Mouse (Mus musculus) retina, postnatal 1 day (tissue): ENCODE measurements at regions not wholly inside any gene's neighbourhood (a gene's known extent, or its start where the extent isn't known, plus 50 kb on each side); places are given as distances from the start of the nearest gene placed in this dataset.

Experiments
- DNase-seq: peaks from one replicate; pipeline ENCODE4 v3.0.0-alpha.2; 2012

- DNase-seq: no peak
These were observed 779.6 kb downstream of the Pcdh7 start for GRCm38 (mm10) chr5:58497326-58497725.

GRCm38 (mm10) chr5:58531601-58532000 lies 813.8 kb downstream of the Pcdh7 start:
- DNase-seq: peak; percentile 48

GRCm38 (mm10) chr5:58556770-58557169 lies 839.0 kb downstream of the Pcdh7 start:
- no peak for DNase-seq

- DNase-seq: no peak
These were observed 842.0 kb downstream of the Pcdh7 start for GRCm38 (mm10) chr5:58559816-58560215.

- DNase-seq: no peak
These were observed 882.1 kb downstream of the Pcdh7 start for GRCm38 (mm10) chr5:58599876-58600275.

GRCm38 (mm10) chr5:58621527-58621926 lies 903.8 kb downstream of the Pcdh7 start:
- DNase-seq: no peak
